Mouse (Mus musculus) kidney, postnatal 0 days (tissue): ENCODE measurements around the gene Snrnp25. TPM values are rescaled to one million over a fixed set of nuclear protein-coding genes. Genes with fewer than 3 reads are reported as not detected.

Experiments
- ATAC-seq: fragments of 200-750 bp; cut with Nextera tagmentation; replicated peaks from 2 replicates; pipeline ENCODE4 v1.8.0; 2017; ENCODE audit warnings: low read depth, moderate number of reproducible peaks, moderate TSS enrichment, moderate library complexity; ENCODE audit not compliant: low FRiP score
- DNase-seq: peaks from one replicate; pipeline ENCODE4 v3.0.0-alpha.2; 2016; ENCODE audit warnings: low spot score
- H3K27ac ChIP-seq: fragments of 300-500 bp; sonication (generic); 2 replicates; pipeline ENCODE4 v1.5.1; 2014; ENCODE audit warnings: mild to moderate bottlenecking
- H3K27me3 ChIP-seq: fragments of 300-500 bp; sonication (generic); 2 replicates; pipeline ENCODE4 v1.6.1; 2014; ENCODE audit warnings: low read length, mixed read lengths; ENCODE audit not compliant: insufficient read depth
- H3K36me3 ChIP-seq: fragments of 300-500 bp; sonication (generic); 2 replicates; pipeline ENCODE4 v1.6.1; 2014; ENCODE audit warnings: low read length, mixed read lengths; ENCODE audit not compliant: insufficient read depth
- H3K4me1 ChIP-seq: fragments of 300-500 bp; sonication (generic); replicated peaks from 2 replicates; pipeline ENCODE4 v1.6.1; 2014; ENCODE audit warnings: antibody characterized with exemption, low read length, mixed read lengths; ENCODE audit not compliant: insufficient read depth
- H3K4me2 ChIP-seq: fragments of 300-500 bp; sonication (generic); 2 replicates; pipeline ENCODE4 v1.6.1; 2014; ENCODE audit warnings: mild to moderate bottlenecking, low read length, moderate library complexity, mixed read lengths
- H3K4me3 ChIP-seq: fragments of 300-500 bp; sonication (generic); replicated peaks from 2 replicates; pipeline ENCODE4 v1.5.1; 2014; ENCODE audit warnings: low read depth, low read length
- H3K9ac ChIP-seq: fragments of 300-500 bp; sonication (generic); 2 replicates; pipeline ENCODE4 v1.6.1; 2014; ENCODE audit warnings: low read depth, low read length
- H3K9me3 ChIP-seq: fragments of 300-500 bp; sonication (generic); replicated peaks from 2 replicates; pipeline ENCODE4 v1.6.1; 2016; ENCODE audit warnings: low read length, inconsistent platforms, mixed read lengths
- CTCF ChIP-seq: IDR thresholded peaks from 2 replicates; pipeline ENCODE4 v1.5.1; 2016; ENCODE audit warnings: antibody characterized with exemption, low read depth, mild to moderate bottlenecking, moderate library complexity
- WGBS: fragments of 180-500 bp; shearing (Covaris S2); extraction: QIAGEN DNeasy Blood & Tissue Kit; methylation state at CpG from one replicate; pipeline ENCODE4 v1.1.7; 2014; 5-methylcytosine and 5-hydroxymethylcytosine counted together
- polyA plus RNA-seq: library from polyadenylated mRNA; unstranded; fragments of >200 nt; fragmentation: Nextera tagmentation; extraction: Ambion mirVana; gene quantifications from 2 replicates; pipeline ENCODE4 v1.2.1, GENCODE M21; 2015

Gene Snrnp25
- polyA plus RNA-seq, 1 experiment from 2014 or later = 49.5 TPM

GRCm38 (mm10) chr11:32223297-32223967, 18.2 kb downstream of the Snrnp25 start:
- Histone ChIP-seq H3K4me3 (no peak overlapping the region), H3K9me3 (no peaks in the 10 kb centered on the region), H3K4me2 (peak overlapping the region; percentile 78; the same call in 1 of the 2 replicates), H3K27ac (peak overlapping the region; percentile 95; the same call in 1 of the 2 replicates), H3K4me1 (peaks cover 37% of the 10 kb centered on the region), H3K27me3 (no peaks in the 10 kb centered on the region), H3K36me3 (0 out of 2 replicates have a peak, but pooled peaks cover 1% of the 10 kb centered on the region), H3K9ac (no peak overlapping the region)
- no peak; the same call in 1 of the 2 replicates for TF ChIP-seq CTCF
- 72% methylated on average over 4 of the region's 4 CpGs for WGBS
- no peak for DNase-seq
- ATAC-seq = no peak

GRCm38 (mm10) chr11:32224468-32225139, 19.4 kb downstream of the Snrnp25 start:
- Histone ChIP-seq H3K4me1 (peaks cover 37% of the 10 kb centered on the region), H3K27ac (peak overlapping the region; percentile 89), H3K4me2 (no peak overlapping the region), H3K9ac (no peak overlapping the region), H3K4me3 (no peak overlapping the region), H3K9me3 (no peaks in the 10 kb centered on the region), H3K27me3 (no peaks in the 10 kb centered on the region), H3K36me3 (no peaks in the 10 kb centered on the region)
- peak; percentile 86 for DNase-seq
- no peak for ATAC-seq
- 18% methylated on average over 4 of the region's 4 CpGs for whole genome bisulfite sequencing
- no peak for TF ChIP-seq CTCF

GRCm38 (mm10) chr11:32225222-32226104, 20.2 kb downstream of the Snrnp25 start:
- 0 out of 2 replicates have a peak, but pooled peaks cover 2% of the 10 kb centered on the region for H3K36me3 ChIP-seq
- H3K9me3 ChIP-seq = no peaks in the 10 kb centered on the region
- no peak overlapping the region for H3K4me3 ChIP-seq
- H3K4me1 ChIP-seq = peaks cover 32% of the 10 kb centered on the region
- H3K27ac ChIP-seq = peak overlapping the region; percentile 89
- no peak for TF ChIP-seq CTCF
- no peaks in the 10 kb centered on the region for H3K27me3 ChIP-seq
- WGBS = 48% methylated on average over 7 of the region's 7 CpGs
- peak; percentile 42 for DNase-seq
- no peak overlapping the region for H3K4me2 ChIP-seq
- H3K9ac ChIP-seq = no peak overlapping the region
- ATAC-seq = no peak

- no peaks in the 10 kb centered on the region for H3K9me3 ChIP-seq
- DNase-seq = peak; percentile 95
These were observed 21.1 kb downstream of the Snrnp25 start, which contains the start of gene Mpg for GRCm38 (mm10) chr11:32226124-32226871. Gene Mpg, plus strand, starts transcription at chr11:32226505.

GRCm38 (mm10) chr11:32227041-32227440, 21.8 kb downstream of the Snrnp25 start:
- DNase-seq = no peak
- Histone ChIP-seq H3K9me3 (no peaks in the 10 kb centered on the region), H3K4me2 (peak overlapping the region; percentile 87), H3K9ac (peak overlapping the region; percentile 88), H3K27me3 (no peaks in the 10 kb centered on the region), H3K36me3 (peaks cover 17% of the 10 kb centered on the region; the same call in 1 of the 2 replicates), H3K4me1 (peaks cover 27% of the 10 kb centered on the region), H3K27ac (peak overlapping the region; percentile 89), H3K4me3 (peak overlapping the region; percentile 71)
- ATAC-seq = no peak
- WGBS = 29% methylated on average over 1 of the region's 1 CpGs
- no peak for TF ChIP-seq CTCF

More at GRCm38 (mm10) chr11:32226124-32226871, 21.1 kb downstream of the Snrnp25 start, which contains the start of gene Mpg:
- H3K9ac ChIP-seq = peak within 1 kb of the TSS; percentile 88
- no peak for TF ChIP-seq CTCF
- H3K36me3 ChIP-seq = 0 out of 2 replicates have a peak, but pooled peaks cover 10% of the 10 kb centered on the region
- H3K4me3 ChIP-seq = peak within 1 kb of the TSS; percentile 71
- peak; percentile 68 for ATAC-seq
- H3K4me2 ChIP-seq = peak within 1 kb of the TSS; percentile 87
- peaks cover 27% of the 10 kb centered on the region for H3K4me1 ChIP-seq
- 3% methylated on average over 47 of the region's 47 CpGs for WGBS
- H3K27me3 ChIP-seq = no peaks in the 10 kb centered on the region
- H3K27ac ChIP-seq = peak within 1 kb of the TSS; percentile 89
